Mouse (Mus musculus): ENCODE data around the gene Zc3h8. TPM values are rescaled to one million over a fixed set of nuclear protein-coding genes. Genes with fewer than 3 reads are reported as not detected.

Gene Zc3h8
- polyA plus RNA-seq (2015; fragmentation: Nextera tagmentation; extraction: Ambion mirVana) = 3.0 and 3.6 TPM in 2 replicates

GRCm38 (mm10) chr2:128943538-128944528, at the start of gene Zc3h8:
Gene Zc3h8 (minus strand): TSS chr2:128944077.
- Histone ChIP-seq H3K4me1 (ENCODE audit: insufficient read depth) (peaks cover 3% of the 10 kb centered on the region; the same call in 1 of the 2 replicates), H3K4me2 (ENCODE audit: low read depth, low read length) (peak within 1 kb of the TSS; percentile 86), H3K4me3 (ENCODE audit: low read depth, low read length) (peak within 1 kb of the TSS; percentile 79), H3K9me3 (ENCODE audit: low read length) (no peaks in the 10 kb centered on the region), H3K36me3 (replicated peaks; ENCODE audit: insufficient read depth, low read length) (peaks cover 5% of the 10 kb centered on the region; the same call in 1 of the 2 replicates), H3K27me3 (ENCODE audit: insufficient read depth, low read length) (no peaks in the 10 kb centered on the region), H3K27ac (ENCODE audit: low read depth) (peak within 1 kb of the TSS; percentile 85), H3K9ac (replicated peaks) (peak within 1 kb of the TSS; percentile 70)
- 2% methylated on average over 64 of the region's 65 CpGs for WGBS (ENCODE audit: insufficient replicate concordance)
- peak; percentile 98 for DNase-seq
- peak; percentile 97 for ATAC-seq
- TF ChIP-seq CTCF (IDR thresholded peaks at IDR 0.05; ENCODE audit: low read depth) (no peak), EP300 (IDR thresholded peaks at IDR 0.05; ENCODE audit: low read depth) (no peak)

GRCm38 (mm10) chr2:128984746-128985145, 40.9 kb upstream of the Zc3h8 start:
- 74% methylated on average over 3 of the region's 3 CpGs for WGBS (ENCODE audit: insufficient replicate concordance)
- no peak for ATAC-seq
- Histone ChIP-seq H3K27ac (ENCODE audit: low read depth) (no peak overlapping the region), H3K4me3 (ENCODE audit: low read depth, low read length) (no peak overlapping the region), H3K36me3 (replicated peaks; ENCODE audit: insufficient read depth, low read length) (no peaks in the 10 kb centered on the region), H3K27me3 (ENCODE audit: insufficient read depth, low read length) (no peaks in the 10 kb centered on the region), H3K9ac (replicated peaks) (no peak overlapping the region), H3K9me3 (ENCODE audit: low read length) (no peaks in the 10 kb centered on the region), H3K4me1 (ENCODE audit: insufficient read depth) (no peaks in the 10 kb centered on the region), H3K4me2 (ENCODE audit: low read depth, low read length) (no peak overlapping the region)
- no peak for DNase-seq
- TF ChIP-seq EP300 (IDR thresholded peaks at IDR 0.05; ENCODE audit: low read depth) (no peak), CTCF (IDR thresholded peaks at IDR 0.05; ENCODE audit: low read depth) (no peak)

- no peak for DNase-seq
- Histone ChIP-seq H3K36me3 (replicated peaks; ENCODE audit: insufficient read depth, low read length) (no peaks in the 10 kb centered on the region), H3K4me1 (ENCODE audit: insufficient read depth) (0 out of 2 replicates have a peak, but pooled peaks cover 3% of the 10 kb centered on the region), H3K9ac (replicated peaks) (no peak overlapping the region), H3K4me3 (ENCODE audit: low read depth, low read length) (no peak overlapping the region), H3K27me3 (ENCODE audit: insufficient read depth, low read length) (no peaks in the 10 kb centered on the region), H3K27ac (ENCODE audit: low read depth) (no peak overlapping the region), H3K9me3 (ENCODE audit: low read length) (no peaks in the 10 kb centered on the region), H3K4me2 (ENCODE audit: low read depth, low read length) (no peak overlapping the region)
- TF ChIP-seq CTCF (IDR thresholded peaks at IDR 0.05; ENCODE audit: low read depth) = no peak
- no peak for TF ChIP-seq EP300 (IDR thresholded peaks at IDR 0.05; ENCODE audit: low read depth)
- no peak for ATAC-seq
- WGBS (ENCODE audit: insufficient replicate concordance) = 80% methylated on average over 4 of the region's 4 CpGs
Measured at GRCm38 (mm10) chr2:128975572-128975971, 31.7 kb upstream of the Zc3h8 start.

GRCm38 (mm10) chr2:128972301-128972700, 28.4 kb upstream of the Zc3h8 start:
- no peak overlapping the region for H3K4me3 ChIP-seq (ENCODE audit: low read depth, low read length)
- TF ChIP-seq EP300 (IDR thresholded peaks at IDR 0.05; ENCODE audit: low read depth) (no peak), CTCF (IDR thresholded peaks at IDR 0.05; ENCODE audit: low read depth) (no peak)
- H3K36me3 ChIP-seq (replicated peaks; ENCODE audit: insufficient read depth, low read length) = no peaks in the 10 kb centered on the region
- H3K4me2 ChIP-seq (ENCODE audit: low read depth, low read length) = no peak overlapping the region
- no peak for DNase-seq
- no peak overlapping the region for H3K27ac ChIP-seq (ENCODE audit: low read depth)
- no peaks in the 10 kb centered on the region for H3K9me3 ChIP-seq (ENCODE audit: low read length)
- ATAC-seq = no peak
- H3K27me3 ChIP-seq (ENCODE audit: insufficient read depth, low read length) = no peaks in the 10 kb centered on the region
- no peak overlapping the region for H3K9ac ChIP-seq (replicated peaks)
- H3K4me1 ChIP-seq (ENCODE audit: insufficient read depth) = peaks cover 5% of the 10 kb centered on the region; the same call in 1 of the 2 replicates

GRCm38 (mm10) chr2:128968475-128969083, 24.7 kb upstream of the Zc3h8 start:
- no peak for TF ChIP-seq CTCF (IDR thresholded peaks at IDR 0.05; ENCODE audit: low read depth)
- TF ChIP-seq EP300 (IDR thresholded peaks at IDR 0.05; ENCODE audit: low read depth) = no peak
- Histone ChIP-seq H3K36me3 (replicated peaks; ENCODE audit: insufficient read depth, low read length) (no peaks in the 10 kb centered on the region), H3K27ac (ENCODE audit: low read depth) (peak overlapping the region; percentile 99; the same call in 1 of the 2 replicates), H3K4me1 (ENCODE audit: insufficient read depth) (peaks cover 7% of the 10 kb centered on the region; the same call in 1 of the 2 replicates), H3K27me3 (ENCODE audit: insufficient read depth, low read length) (no peaks in the 10 kb centered on the region), H3K4me2 (ENCODE audit: low read depth, low read length) (peak overlapping the region; percentile 72), H3K4me3 (ENCODE audit: low read depth, low read length) (peak overlapping the region; percentile 86), H3K9me3 (ENCODE audit: low read length) (no peaks in the 10 kb centered on the region), H3K9ac (replicated peaks) (peak overlapping the region; percentile 94)
- ATAC-seq (no peak), DNase-seq (no peak)
